ENCODE assay signal across 20 mouse cellular contexts in genomic region chr4:150900486-150900885, GRCm38 (mm10). TPM values are rescaled to one million over a fixed set of nuclear protein-coding genes. Genes with fewer than 3 reads are reported as not detected.
A peak's percentile ranks its signal among the peaks of the same experiment; 100 is the strongest.
DNase-seq lines count a peak whose midpoint lies in the region; ATAC-seq and TF ChIP-seq lines count a peak whose summit lies in the region.
"Had no signal": no experiment of that assay in that cellular context is flagged by ENCODE, and none has a peak within 500 bp of the region (broad histone marks: within the 10 kb centered on the region; RNA-seq: fewer than 3 reads in every experiment).

No protein-coding gene starts in this region.

- intact Hi-C loops in gastrocnemius, adult 2 months (cut with DNase I) = loop anchor here (10.0 kb wide), 1 partner anchor 416 kb away; no protein-coding TSS in a partner anchor

- peaks cover 8% of the 10 kb centered on the region; the same call in 1 of the 2 replicates for H3K4me1 ChIP-seq in kidney, embryonic 16.5 days (ENCODE audit: insufficient read depth, low read length)
- H3K4me1 ChIP-seq: forebrain, embryonic 13.5 days; hindbrain, embryonic 15.5 days had no signal

- ATAC-seq in kidney, embryonic 16.5 days (ENCODE audit: low FRiP score, low TSS enrichment) = no peak
- ATAC-seq: forebrain, embryonic 13.5 days; forebrain, postnatal 0 days; Patski had no signal

- peaks cover 74% of the 10 kb centered on the region for H3K36me3 ChIP-seq in kidney, embryonic 16.5 days (ENCODE audit: insufficient read depth, low read length)

- no peak overlapping the region for H3K9ac ChIP-seq in kidney, embryonic 16.5 days (replicated peaks; ENCODE audit: low read length)
- H3K9ac ChIP-seq: forebrain, embryonic 13.5 days; forebrain, postnatal 0 days; hindbrain, embryonic 15.5 days had no signal

- H3K27ac ChIP-seq in gastrocnemius, adult 2 months = peak overlapping the region; percentile 96
- no peak overlapping the region for H3K27ac ChIP-seq in kidney, embryonic 16.5 days (ENCODE audit: low read length)
- H3K27ac ChIP-seq: embryonic facial prominence, embryonic 10.5 days; forebrain, embryonic 13.5 days; heart, embryonic 10.5 days; hindbrain, embryonic 15.5 days had no signal

- H3K9me3 ChIP-seq in kidney, embryonic 16.5 days (ENCODE audit: low read length) = no peaks in the 10 kb centered on the region
- H3K9me3 ChIP-seq: embryonic facial prominence, embryonic 10.5 days; forebrain, embryonic 13.5 days; heart, embryonic 10.5 days; hindbrain, embryonic 15.5 days had no signal

- 89% methylated on average over 13 of the region's 13 CpGs for WGBS in kidney, embryonic 16.5 days

- H3K4me3 ChIP-seq in gastrocnemius, adult 2 months = peak overlapping the region; percentile 66
- no peak overlapping the region for H3K4me3 ChIP-seq in kidney, embryonic 16.5 days (ENCODE audit: low read length)
- H3K4me3 ChIP-seq: embryonic facial prominence, embryonic 10.5 days; forebrain, embryonic 13.5 days; heart, embryonic 10.5 days; hindbrain, embryonic 15.5 days had no signal

- H3K27me3 ChIP-seq in kidney, embryonic 16.5 days (ENCODE audit: insufficient read depth, low read length) = no peaks in the 10 kb centered on the region
- H3K27me3 ChIP-seq: forebrain, embryonic 13.5 days; hindbrain, embryonic 15.5 days; Patski had no signal

- DNase-seq in gastrocnemius, adult 2 months = no peak
- DNase-seq in gastrocnemius, postnatal 4 days (ENCODE audit: low spot score in 2 of 2) = no peak
- DNase-seq in kidney, adult 18-20 months = peak; percentile 49
- no peak for DNase-seq in kidney, postnatal 4 days
- DNase-seq in kidney, postnatal 25 days = peak; percentile 43 to 65
- DNase-seq in cerebellum, adult 8-10 months = no peak
- DNase-seq: adrenal gland, adult 2 months; adrenal gland, postnatal 25 days; cerebellum, adult 18-20 months; cerebellum, postnatal 10 days; forebrain, postnatal 0 days; gastrocnemius, postnatal 25 days; heart, adult 11 months had no signal

- TF ChIP-seq CTCF in gastrocnemius, adult 2 months (IDR thresholded peaks at IDR 0.05) = no peak

- H3K4me2 ChIP-seq in kidney, embryonic 16.5 days (replicated peaks; ENCODE audit: low read depth, low read length) = no peak overlapping the region
- H3K4me2 ChIP-seq: forebrain, embryonic 13.5 days; hindbrain, embryonic 15.5 days had no signal

RNA-seq across cellular contexts. Expression of gene Park7, which starts 13.8 kb away (rescaled TPM):
- total RNA-seq in gastrocnemius, adult 2 months (2021) = 100 to 1,000 TPM; 579 to 815 TPM
- total RNA-seq in gastrocnemius, postnatal 4 days (2021) = 100 to 1,000 TPM; 247 to 274 TPM
- 404 and 421 TPM in 2 replicates for polyA plus RNA-seq in kidney, embryonic 16.5 days (2015; fragmentation: Nextera tagmentation; extraction: Ambion mirVana)

RNA-seq across cellular contexts. Expression of gene Tnfrsf9, which starts 13.9 kb away (rescaled TPM):
- under 1 TPM in 1 of 2 experiments, not detected in 1; 0.20 TPM for total RNA-seq in gastrocnemius, adult 2 months (2021)
- total RNA-seq in gastrocnemius, postnatal 4 days (2021) = under 1 TPM; 0.17 to 0.57 TPM
- 0.26 and 0.40 TPM in 2 replicates for polyA plus RNA-seq in kidney, embryonic 16.5 days (2015; fragmentation: Nextera tagmentation; extraction: Ambion mirVana)
- polyA plus RNA-seq: adrenal gland, adult 2 months; hindbrain, embryonic 11.5 days had no signal

RNA-seq across cellular contexts. Expression of gene Errfi1, which starts 46.8 kb away (rescaled TPM):
- 10 to 100 TPM; 20.7 to 50.5 TPM for total RNA-seq in gastrocnemius, adult 2 months (2021)
- total RNA-seq in gastrocnemius, postnatal 4 days (2021) = 10 to 100 TPM; 18.8 to 22.8 TPM
- 32.8 and 33.4 TPM in 2 replicates for polyA plus RNA-seq in kidney, embryonic 16.5 days (2015; fragmentation: Nextera tagmentation; extraction: Ambion mirVana)

Comparison
In these comparisons a context has a peak if more than half of its experiments do, and no peak if none do; other contexts are left out.
1. DNase-seq: peak in kidney, adult 18-20 months (single experiment) and kidney, postnatal 25 days (2 of 2); none in gastrocnemius, adult 2 months (single experiment), gastrocnemius, postnatal 4 days (0 of 2), kidney, postnatal 4 days (0 of 2) and cerebellum, adult 8-10 months (single experiment).